Comparison of ENCODE assay signal across 28 mouse cellular contexts in the genomic region with DNA sequence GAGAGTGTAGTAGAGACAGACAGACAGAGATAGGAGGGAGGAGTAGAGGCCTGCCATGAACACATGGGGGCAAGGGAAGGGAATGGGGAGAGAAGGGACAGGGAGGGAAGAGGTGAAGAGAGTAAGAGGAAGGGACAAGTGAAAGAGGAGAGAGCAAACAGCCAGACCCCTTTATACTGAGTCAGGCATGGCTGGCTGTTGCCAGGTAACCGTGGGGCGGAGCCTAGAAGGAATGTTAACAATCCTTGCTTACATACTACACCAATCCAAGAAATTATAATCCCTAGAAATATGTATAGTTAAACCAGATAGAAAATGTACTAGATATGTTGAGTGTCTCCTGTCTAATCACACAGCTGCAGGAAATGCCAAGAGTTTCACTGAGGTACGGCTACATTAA.
A peak's percentile ranks its signal among the peaks of the same experiment; 100 is the strongest.
DNase-seq lines count a peak whose midpoint lies in the region; ATAC-seq lines count a peak whose summit lies in the region.
"Had no signal": no experiment of that assay in that cellular context is flagged by ENCODE, and none has a peak within 500 bp of the region (broad histone marks: within the 10 kb centered on the region; RNA-seq: fewer than 3 reads in every experiment).

No protein-coding gene starts in this region.

- no peak for DNase-seq in forebrain, embryonic 14.5 days (ENCODE audit: low spot score)
- DNase-seq in heart, adult 8-10 months (ENCODE audit: low spot score): no peak
- DNase-seq in kidney, postnatal 4 days: peak; percentile 25 to 34
- peak; percentile 45 for DNase-seq in R1 (ENCODE audit: low read depth, low spot score)
- DNase-seq in cerebellum, postnatal 14 days: no peak
- DNase-seq: adrenal gland, adult 8-10 months; B cell, adult 2 months; cerebellum, adult 18-20 months; cerebellum, postnatal 25 days; gastrocnemius, postnatal 10 days; heart, adult 18-20 months; kidney, adult 8-10 months; kidney, postnatal 25 days; layer of hippocampus, postnatal 36 days; liver, postnatal 0 days; retina, postnatal 1 day had no signal

- H3K4me3 ChIP-seq in forebrain, embryonic 14.5 days (ENCODE audit: low read depth, low read length): no peak overlapping the region
- H3K4me3 ChIP-seq in forebrain, embryonic 12.5 days (replicated peaks): no peak overlapping the region
- no peak overlapping the region for H3K4me3 ChIP-seq in heart, embryonic 15.5 days
- H3K4me3 ChIP-seq in kidney, embryonic 14.5 days (ENCODE audit: low read length): no peak overlapping the region
- H3K4me3 ChIP-seq: embryonic facial prominence, embryonic 15.5 days; myocyte; neural tube, embryonic 13.5 days had no signal

- peaks cover 7% of the 10 kb centered on the region; the same call in 1 of the 2 replicates for H3K4me1 ChIP-seq in forebrain, embryonic 14.5 days (ENCODE audit: control insufficient read depth, insufficient read depth, low read length)
- H3K4me1 ChIP-seq in forebrain, embryonic 12.5 days: peaks cover 27% of the 10 kb centered on the region
- peaks cover 13% of the 10 kb centered on the region; the same call in 1 of the 2 replicates for H3K4me1 ChIP-seq in heart, embryonic 15.5 days (replicated peaks)
- no peaks in the 10 kb centered on the region for H3K4me1 ChIP-seq in kidney, embryonic 14.5 days (ENCODE audit: control insufficient read depth, insufficient read depth, low read length)
- H3K4me1 ChIP-seq: embryonic facial prominence, embryonic 15.5 days had no signal

- H3K9me3 ChIP-seq in forebrain, embryonic 14.5 days (replicated peaks; ENCODE audit: control insufficient read depth, low read length): no peaks in the 10 kb centered on the region
- H3K9me3 ChIP-seq in forebrain, embryonic 12.5 days: no peaks in the 10 kb centered on the region
- H3K9me3 ChIP-seq in heart, embryonic 15.5 days (replicated peaks): no peaks in the 10 kb centered on the region
- no peaks in the 10 kb centered on the region for H3K9me3 ChIP-seq in kidney, embryonic 14.5 days (ENCODE audit: control insufficient read depth, low read length)
- H3K9me3 ChIP-seq: embryonic facial prominence, embryonic 15.5 days; G1E; neural tube, embryonic 13.5 days had no signal

- no peak overlapping the region for H3K27ac ChIP-seq in forebrain, embryonic 14.5 days (ENCODE audit: low read depth, low read length)
- no peak overlapping the region for H3K27ac ChIP-seq in forebrain, embryonic 12.5 days
- no peak overlapping the region for H3K27ac ChIP-seq in heart, embryonic 15.5 days
- H3K27ac ChIP-seq in kidney, embryonic 14.5 days (ENCODE audit: low read depth, low read length): no peak overlapping the region
- H3K27ac ChIP-seq: embryonic facial prominence, embryonic 15.5 days; macrophage; neural tube, embryonic 13.5 days had no signal

- no peak overlapping the region for H3K4me2 ChIP-seq in forebrain, embryonic 14.5 days (ENCODE audit: low read length)
- H3K4me2 ChIP-seq in forebrain, embryonic 12.5 days: no peak overlapping the region
- H3K4me2 ChIP-seq in heart, embryonic 15.5 days: no peak overlapping the region
- H3K4me2 ChIP-seq in kidney, embryonic 14.5 days (replicated peaks; ENCODE audit: low read depth, low read length): no peak overlapping the region
- H3K4me2 ChIP-seq: embryonic facial prominence, embryonic 15.5 days; liver, embryonic 11.5 days; neural tube, embryonic 13.5 days had no signal

- ATAC-seq in forebrain, embryonic 14.5 days: peak; percentile 10; the same call in 1 of the 2 replicates
- ATAC-seq in forebrain, embryonic 12.5 days (ENCODE audit: low FRiP score): no peak
- ATAC-seq in heart, embryonic 15.5 days (replicated peaks; ENCODE audit: insufficient number of reproducible peaks, insufficient read depth, low FRiP score, low read depth): 0 out of 2 replicates have a peak, but pooled peaks have one; percentile 35
- no peak for ATAC-seq in kidney, embryonic 14.5 days (ENCODE audit: low FRiP score, low TSS enrichment)
- ATAC-seq: activated CD4-positive, CD25-positive, alpha-beta regulatory T cell, adult 4 months; liver, postnatal 0 days; lung, postnatal 0 days had no signal

- H3K9ac ChIP-seq in forebrain, embryonic 14.5 days (ENCODE audit: low read length): no peak overlapping the region
- H3K9ac ChIP-seq in forebrain, embryonic 12.5 days: no peak overlapping the region
- no peak overlapping the region for H3K9ac ChIP-seq in heart, embryonic 15.5 days
- H3K9ac ChIP-seq in kidney, embryonic 14.5 days (ENCODE audit: low read depth, low read length): no peak overlapping the region
- H3K9ac ChIP-seq: embryonic facial prominence, embryonic 15.5 days; liver, postnatal 0 days; neural tube, embryonic 13.5 days had no signal

- H3K36me3 ChIP-seq in forebrain, embryonic 14.5 days (ENCODE audit: control insufficient read depth, insufficient read depth, low read length): no peaks in the 10 kb centered on the region
- no peaks in the 10 kb centered on the region for H3K36me3 ChIP-seq in forebrain, embryonic 12.5 days (replicated peaks)
- H3K36me3 ChIP-seq in heart, embryonic 15.5 days: no peaks in the 10 kb centered on the region
- no peaks in the 10 kb centered on the region for H3K36me3 ChIP-seq in kidney, embryonic 14.5 days (ENCODE audit: control insufficient read depth, insufficient read depth, low read length)
- H3K36me3 ChIP-seq: embryonic facial prominence, embryonic 15.5 days; G1E; neural tube, embryonic 13.5 days had no signal

- 87% methylated on average over 3 of the region's 3 CpGs for WGBS in forebrain, embryonic 14.5 days
- WGBS in forebrain, embryonic 12.5 days: 89% methylated on average over 3 of the region's 3 CpGs
- WGBS in heart, embryonic 15.5 days: 92% methylated on average over 3 of the region's 3 CpGs
- 90% methylated on average over 3 of the region's 3 CpGs for WGBS in kidney, embryonic 14.5 days

- H3K27me3 ChIP-seq in forebrain, embryonic 14.5 days (replicated peaks; ENCODE audit: control insufficient read depth, insufficient read depth, low read length): no peaks in the 10 kb centered on the region
- peaks cover 2% of the 10 kb centered on the region; the same call in 1 of the 2 replicates for H3K27me3 ChIP-seq in forebrain, embryonic 12.5 days
- H3K27me3 ChIP-seq in heart, embryonic 15.5 days: no peaks in the 10 kb centered on the region
- no peaks in the 10 kb centered on the region for H3K27me3 ChIP-seq in kidney, embryonic 14.5 days (ENCODE audit: control insufficient read depth, insufficient read depth, low read length)
- H3K27me3 ChIP-seq: CH12.LX; embryonic facial prominence, embryonic 15.5 days; neural tube, embryonic 13.5 days had no signal

Comparison
In these comparisons a context has a peak if more than half of its experiments do, and no peak if none do; other contexts are left out.
1. ATAC-seq: peak in forebrain, embryonic 14.5 days (single experiment) and heart, embryonic 15.5 days (single experiment); none in forebrain, embryonic 12.5 days (single experiment) and kidney, embryonic 14.5 days (single experiment).
2. DNase-seq: peak in kidney, postnatal 4 days (2 of 2) and R1 (single experiment); none in forebrain, embryonic 14.5 days (single experiment), heart, adult 8-10 months (single experiment) and cerebellum, postnatal 14 days (0 of 2).